Mouse (Mus musculus) stomach, embryonic 16.5 days (tissue): Measurements from ENCODE around the gene Mab21l1. TPM values are rescaled to one million over a fixed set of nuclear protein-coding genes. Genes with fewer than 3 reads are reported as not detected.

Experiments used
- ATAC-seq: fragments of 200-750 bp; cut with Nextera tagmentation; 2 replicates; pipeline ENCODE4 v1.8.0; 2017; ENCODE audit warnings: moderate number of reproducible peaks, moderate TSS enrichment; ENCODE audit not compliant: insufficient read depth, low FRiP score
- H3K27ac ChIP-seq: fragments of 300-500 bp; sonication (generic); 2 replicates; pipeline ENCODE4 v1.5.1; 2014; ENCODE audit warnings: low read length
- H3K27me3 ChIP-seq: fragments of 300-500 bp; sonication (generic); 2 replicates; pipeline ENCODE4 v1.6.1; 2014; ENCODE audit warnings: low read length, control low read depth, mixed read lengths; ENCODE audit not compliant: control insufficient read depth, insufficient read depth
- H3K36me3 ChIP-seq: fragments of 300-500 bp; sonication (generic); 2 replicates; pipeline ENCODE4 v1.6.1; 2014; ENCODE audit warnings: low read length; ENCODE audit not compliant: control insufficient read depth, insufficient read depth
- H3K4me1 ChIP-seq: fragments of 300-500 bp; sonication (generic); 2 replicates; pipeline ENCODE4 v1.6.1; 2014; ENCODE audit warnings: low read length, control low read depth, mixed read lengths; ENCODE audit not compliant: control insufficient read depth, insufficient read depth
- H3K4me2 ChIP-seq: fragments of 300-500 bp; sonication (generic); 2 replicates; pipeline ENCODE4 v1.6.1; 2014; ENCODE audit warnings: low read depth, low read length, mixed read lengths
- H3K4me3 ChIP-seq: fragments of 300-500 bp; sonication (generic); replicated peaks from 2 replicates; pipeline ENCODE4 v1.5.1; 2014; ENCODE audit warnings: mild to moderate bottlenecking, low read length
- H3K9ac ChIP-seq: fragments of 300-500 bp; sonication (generic); 2 replicates; pipeline ENCODE4 v1.6.1; 2014; ENCODE audit warnings: low read length
- H3K9me3 ChIP-seq: fragments of 300-500 bp; sonication (generic); replicated peaks from 2 replicates; pipeline ENCODE4 v1.6.1; 2016; ENCODE audit warnings: low read length, control low read depth; ENCODE audit not compliant: control insufficient read depth
- WGBS: fragments of 180-500 bp; shearing (Covaris S2); extraction: QIAGEN DNeasy Blood & Tissue Kit; methylation state at CpG from one replicate; pipeline ENCODE4 v1.1.7; 2014; 5-methylcytosine and 5-hydroxymethylcytosine counted together
- polyA plus RNA-seq: library from polyadenylated mRNA; unstranded; fragments of >200 nt; fragmentation: Nextera tagmentation; extraction: Ambion mirVana; gene quantifications from 2 replicates; pipeline ENCODE4 v1.2.1, GENCODE M21; 2015

The Mab21l1 gene
- 8.4 and 8.6 TPM in 2 replicates for polyA plus RNA-seq

- H3K36me3 ChIP-seq = no peaks in the 10 kb centered on the region
- H3K9me3 ChIP-seq = no peaks in the 10 kb centered on the region
- H3K27me3 ChIP-seq = peaks cover 59% of the 10 kb centered on the region
- peak within 1 kb of the TSS; percentile 32; the same call in 1 of the 2 replicates for H3K9ac ChIP-seq
- peaks cover 9% of the 10 kb centered on the region for H3K4me1 ChIP-seq
- ATAC-seq = no peak
- H3K4me2 ChIP-seq = peak within 1 kb of the TSS; percentile 16
- 29% methylated on average over 16 of the region's 16 CpGs for WGBS
- H3K27ac ChIP-seq = no peak within 1 kb of the TSS
- H3K4me3 ChIP-seq = peak within 1 kb of the TSS; percentile 29
Observed at GRCm38 (mm10) chr3:55782056-55782687, at the start of gene Mab21l1. Gene Mab21l1, plus strand, starts transcription at chr3:55782510.

- ATAC-seq = no peak
- 82% methylated on average over 6 of the region's 6 CpGs for WGBS
- Histone ChIP-seq H3K9ac (no peak overlapping the region), H3K27me3 (no peaks in the 10 kb centered on the region), H3K27ac (no peak overlapping the region), H3K9me3 (no peaks in the 10 kb centered on the region), H3K4me3 (no peak overlapping the region), H3K4me2 (no peak overlapping the region), H3K36me3 (no peaks in the 10 kb centered on the region), H3K4me1 (no peaks in the 10 kb centered on the region)
Observed at GRCm38 (mm10) chr3:55733665-55734064, 48.6 kb upstream of the Mab21l1 start.

- no peak overlapping the region for H3K4me2 ChIP-seq
- no peak overlapping the region for H3K9ac ChIP-seq
- no peaks in the 10 kb centered on the region for H3K9me3 ChIP-seq
- H3K4me1 ChIP-seq = no peaks in the 10 kb centered on the region
- H3K36me3 ChIP-seq = no peaks in the 10 kb centered on the region
- no peak for ATAC-seq
- H3K27ac ChIP-seq = no peak overlapping the region
- H3K27me3 ChIP-seq = no peaks in the 10 kb centered on the region
- WGBS = 70% methylated on average over 6 of the region's 6 CpGs
- no peak overlapping the region for H3K4me3 ChIP-seq
Observed at GRCm38 (mm10) chr3:55741428-55741827, 40.9 kb upstream of the Mab21l1 start.

DNA sequence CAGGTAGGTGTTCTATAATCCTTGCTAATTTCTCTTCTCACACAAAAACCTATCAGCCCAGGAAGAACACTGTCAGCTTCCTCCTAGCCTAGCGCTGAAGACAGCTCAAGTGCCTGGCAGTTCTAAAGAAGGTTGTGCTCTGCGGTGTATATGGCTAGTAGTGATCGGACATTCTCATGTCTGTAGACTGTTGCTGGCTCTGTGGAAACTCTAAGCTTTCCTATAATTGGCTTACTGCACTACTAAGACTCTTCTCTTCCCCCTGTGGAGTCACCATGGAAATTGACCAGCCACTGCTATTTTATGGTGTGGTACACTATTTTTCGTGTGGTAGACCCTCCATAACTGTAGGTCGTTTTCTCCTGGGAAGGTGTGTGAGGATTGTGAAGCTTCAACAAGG lies 40.1 kb upstream of the Mab21l1 start:
- H3K27ac ChIP-seq = no peak overlapping the region
- H3K36me3 ChIP-seq = no peaks in the 10 kb centered on the region
- H3K9me3 ChIP-seq = no peaks in the 10 kb centered on the region
- WGBS = 87% methylated on average over 5 of the region's 5 CpGs
- no peak overlapping the region for H3K4me2 ChIP-seq
- H3K27me3 ChIP-seq = no peaks in the 10 kb centered on the region
- no peaks in the 10 kb centered on the region for H3K4me1 ChIP-seq
- H3K4me3 ChIP-seq = no peak overlapping the region
- no peak overlapping the region for H3K9ac ChIP-seq
- ATAC-seq = no peak

DNA sequence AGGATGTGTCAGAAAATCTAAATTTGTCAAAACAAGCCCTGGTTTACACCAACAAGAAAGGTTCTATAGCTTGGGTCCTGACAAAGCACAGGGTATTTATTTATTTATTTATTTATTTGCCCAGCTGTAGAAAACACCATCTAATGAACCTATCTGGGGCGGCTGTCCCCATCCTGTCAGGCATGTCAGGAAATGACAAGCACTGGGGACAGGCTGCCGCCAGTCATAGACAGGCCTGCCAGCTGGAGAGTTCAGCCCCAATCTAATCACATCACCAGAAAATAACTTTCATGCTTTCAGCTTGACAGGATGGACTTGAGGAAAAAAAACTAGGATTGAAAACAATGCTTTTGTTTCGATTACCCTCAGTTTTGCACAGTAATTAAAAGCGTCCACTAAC lies 39.7 kb upstream of the Mab21l1 start:
- Histone ChIP-seq H3K27me3 (no peaks in the 10 kb centered on the region), H3K9ac (no peak overlapping the region), H3K36me3 (no peaks in the 10 kb centered on the region), H3K9me3 (no peaks in the 10 kb centered on the region), H3K4me1 (no peaks in the 10 kb centered on the region), H3K4me3 (no peak overlapping the region), H3K4me2 (no peak overlapping the region), H3K27ac (no peak overlapping the region)
- 78% methylated on average over 4 of the region's 4 CpGs for WGBS
- ATAC-seq = no peak

GRCm38 (mm10) chr3:55743885-55744284 lies 38.4 kb upstream of the Mab21l1 start:
- no peaks in the 10 kb centered on the region for H3K27me3 ChIP-seq

GRCm38 (mm10) chr3:55750445-55751065 lies 31.8 kb upstream of the Mab21l1 start:
- no peak for ATAC-seq
- WGBS = 64% methylated on average over 11 of the region's 11 CpGs
- Histone ChIP-seq H3K4me1 (no peaks in the 10 kb centered on the region), H3K9ac (no peak overlapping the region), H3K4me2 (no peak overlapping the region), H3K27ac (no peak overlapping the region), H3K27me3 (no peaks in the 10 kb centered on the region), H3K9me3 (no peaks in the 10 kb centered on the region), H3K36me3 (no peaks in the 10 kb centered on the region), H3K4me3 (no peak overlapping the region)

More at GRCm38 (mm10) chr3:55743885-55744284, 38.4 kb upstream of the Mab21l1 start:
- ATAC-seq = no peak
- no peak overlapping the region for H3K4me2 ChIP-seq
- no peaks in the 10 kb centered on the region for H3K36me3 ChIP-seq
- no peaks in the 10 kb centered on the region for H3K9me3 ChIP-seq
- 74% methylated on average over 5 of the region's 5 CpGs for WGBS
- H3K4me1 ChIP-seq = no peaks in the 10 kb centered on the region
- no peak overlapping the region for H3K4me3 ChIP-seq
- no peak overlapping the region for H3K27ac ChIP-seq
- H3K9ac ChIP-seq = no peak overlapping the region

DNA sequence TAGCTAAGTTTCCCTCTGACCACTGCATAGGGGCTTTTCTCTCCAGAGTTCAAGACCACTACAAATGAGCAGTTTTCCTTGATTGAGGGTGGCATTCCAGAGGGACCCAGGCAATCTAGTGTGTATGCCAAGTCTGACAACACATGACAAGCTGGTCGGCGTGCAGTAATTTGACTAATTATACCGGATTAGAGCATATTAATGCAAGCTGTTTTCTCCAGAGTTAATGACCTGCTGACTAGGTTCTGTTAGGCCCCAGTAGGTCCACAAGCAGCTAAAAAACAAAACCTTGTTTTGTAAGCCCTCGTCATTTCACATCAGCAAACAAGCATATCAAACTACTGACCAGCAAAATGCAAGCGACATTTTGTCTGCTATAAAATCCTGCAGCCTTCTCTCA lies 30.9 kb upstream of the Mab21l1 start:
- H3K27ac ChIP-seq = no peak overlapping the region
- H3K9ac ChIP-seq = no peak overlapping the region
- H3K27me3 ChIP-seq = no peaks in the 10 kb centered on the region
- no peaks in the 10 kb centered on the region; the same call in 1 of the 2 replicates for H3K4me1 ChIP-seq
- H3K9me3 ChIP-seq = no peaks in the 10 kb centered on the region
- WGBS = 77% methylated on average over 5 of the region's 5 CpGs
- no peak for ATAC-seq
- H3K36me3 ChIP-seq = no peaks in the 10 kb centered on the region
- H3K4me2 ChIP-seq = no peak overlapping the region
- no peak overlapping the region for H3K4me3 ChIP-seq

DNA sequence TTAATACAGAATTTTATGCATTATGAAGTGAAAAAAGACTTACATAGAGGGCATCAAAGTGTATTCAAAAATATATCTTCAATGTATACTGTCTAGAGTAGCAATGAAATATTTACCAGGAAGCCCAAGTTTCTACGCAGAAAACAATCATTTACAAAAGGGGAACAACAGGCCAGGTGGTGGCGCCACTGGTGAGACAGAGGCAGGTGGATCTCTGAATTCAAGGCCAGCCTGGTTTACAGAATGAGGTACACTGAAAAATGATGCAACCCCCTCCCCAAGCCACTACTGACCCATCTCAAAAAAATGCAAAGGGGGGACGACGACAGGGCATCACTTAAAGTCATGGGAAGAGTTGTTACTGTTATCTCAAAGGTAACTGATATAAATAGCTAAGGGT lies 29.8 kb upstream of the Mab21l1 start:
- Histone ChIP-seq H3K4me2 (no peak overlapping the region), H3K9me3 (no peaks in the 10 kb centered on the region), H3K27ac (no peak overlapping the region), H3K27me3 (no peaks in the 10 kb centered on the region), H3K36me3 (no peaks in the 10 kb centered on the region), H3K9ac (no peak overlapping the region), H3K4me1 (no peaks in the 10 kb centered on the region; the same call in 1 of the 2 replicates), H3K4me3 (no peak overlapping the region)
- WGBS = 84% methylated on average over 4 of the region's 4 CpGs
- no peak for ATAC-seq
